Mouse (Mus musculus): ENCODE results near the gene Hmox2. TPM values are rescaled to one million over a fixed set of nuclear protein-coding genes. Genes with fewer than 3 reads are reported as not detected.

Hmox2 gene
- 58.7 and 65.2 TPM in 2 replicates for polyA plus RNA-seq (2015; fragmentation: Nextera tagmentation; extraction: Ambion mirVana)

DNA sequence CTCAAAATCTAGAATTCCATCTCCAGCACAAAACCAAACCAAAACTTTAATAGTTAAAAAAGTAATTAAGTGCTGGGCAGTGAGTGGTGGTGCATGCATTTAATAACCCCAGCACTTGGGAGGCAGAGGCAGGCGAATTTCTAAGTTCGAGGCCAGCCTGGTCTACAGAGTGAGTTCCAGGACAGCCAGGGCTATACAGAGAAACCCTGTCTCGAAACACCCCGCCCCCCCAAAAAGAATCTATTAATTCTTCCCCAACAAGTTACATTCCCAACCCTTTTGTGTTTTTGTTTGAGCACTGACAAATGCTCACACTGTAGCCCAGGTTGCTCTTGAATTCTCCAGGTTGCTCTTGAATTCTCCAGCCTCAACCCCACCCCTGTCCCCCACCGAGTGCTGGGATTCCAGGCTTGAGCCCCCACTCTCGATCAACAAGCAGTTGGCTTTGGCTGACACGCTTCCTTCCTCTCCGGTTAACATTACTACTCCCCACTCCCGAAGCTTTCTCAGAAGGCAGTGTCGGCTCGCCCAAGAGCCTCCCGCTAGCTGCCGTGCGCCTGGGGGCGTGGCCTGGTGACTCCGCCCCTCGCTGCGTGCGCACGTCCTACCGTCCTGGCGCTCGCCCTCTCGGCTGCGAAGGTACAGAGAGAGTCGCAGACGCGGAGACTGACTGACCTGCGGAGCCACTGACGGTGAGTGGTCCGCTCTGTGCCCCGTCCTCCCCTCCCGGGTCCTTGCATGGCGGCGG is at the start of gene Hmox2:
Gene Hmox2, plus strand, starts transcription at position 582 of the 748 bp plus-strand sequence.

DNA sequence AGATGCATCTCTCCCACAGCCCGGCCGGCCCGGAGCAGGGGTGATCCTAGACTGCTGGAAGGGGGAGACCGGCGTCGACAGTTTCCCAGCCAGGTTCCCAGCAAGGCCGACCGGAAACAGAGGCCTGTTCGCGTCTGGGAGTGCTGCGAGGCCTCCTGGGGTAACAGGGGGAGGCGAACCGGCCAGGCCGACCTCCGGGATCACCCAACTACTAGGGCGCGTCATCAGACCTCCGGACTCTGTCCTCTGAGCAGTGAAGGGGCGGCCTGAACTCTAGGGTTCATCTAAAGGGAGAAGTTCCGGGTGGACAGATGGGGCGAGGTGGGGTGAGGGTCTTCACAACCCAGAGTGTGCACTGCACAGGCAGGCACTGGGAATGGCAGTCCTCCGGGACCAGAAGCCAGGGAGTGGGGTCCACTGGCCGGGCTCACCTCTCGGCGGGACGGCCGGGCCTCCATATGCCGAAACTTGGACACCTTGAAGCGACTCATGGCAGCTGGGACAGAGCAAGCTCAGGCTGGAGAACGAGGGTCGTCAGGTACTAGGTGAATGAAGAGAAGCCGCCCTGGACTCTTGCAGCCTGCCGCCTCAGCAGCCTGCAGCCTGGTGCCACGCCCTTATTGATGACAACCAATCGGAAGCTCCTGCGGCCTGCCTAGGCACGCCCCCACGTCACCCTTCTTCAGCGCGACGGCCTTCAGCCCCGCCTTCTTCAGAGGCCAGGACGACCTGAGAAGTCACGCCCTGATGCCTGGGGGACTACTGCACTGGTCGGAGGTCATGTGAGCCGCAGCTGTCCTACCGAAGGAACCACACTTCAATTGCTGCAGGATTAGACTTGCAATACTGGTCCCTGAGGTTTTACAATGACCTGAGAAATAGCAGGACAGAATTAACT is 46.8 kb upstream of the Hmox2 start, which contains the start of gene Coro7:
Gene Coro7, minus strand, starts transcription at position 657 of the 898 bp plus-strand sequence.

DNA sequence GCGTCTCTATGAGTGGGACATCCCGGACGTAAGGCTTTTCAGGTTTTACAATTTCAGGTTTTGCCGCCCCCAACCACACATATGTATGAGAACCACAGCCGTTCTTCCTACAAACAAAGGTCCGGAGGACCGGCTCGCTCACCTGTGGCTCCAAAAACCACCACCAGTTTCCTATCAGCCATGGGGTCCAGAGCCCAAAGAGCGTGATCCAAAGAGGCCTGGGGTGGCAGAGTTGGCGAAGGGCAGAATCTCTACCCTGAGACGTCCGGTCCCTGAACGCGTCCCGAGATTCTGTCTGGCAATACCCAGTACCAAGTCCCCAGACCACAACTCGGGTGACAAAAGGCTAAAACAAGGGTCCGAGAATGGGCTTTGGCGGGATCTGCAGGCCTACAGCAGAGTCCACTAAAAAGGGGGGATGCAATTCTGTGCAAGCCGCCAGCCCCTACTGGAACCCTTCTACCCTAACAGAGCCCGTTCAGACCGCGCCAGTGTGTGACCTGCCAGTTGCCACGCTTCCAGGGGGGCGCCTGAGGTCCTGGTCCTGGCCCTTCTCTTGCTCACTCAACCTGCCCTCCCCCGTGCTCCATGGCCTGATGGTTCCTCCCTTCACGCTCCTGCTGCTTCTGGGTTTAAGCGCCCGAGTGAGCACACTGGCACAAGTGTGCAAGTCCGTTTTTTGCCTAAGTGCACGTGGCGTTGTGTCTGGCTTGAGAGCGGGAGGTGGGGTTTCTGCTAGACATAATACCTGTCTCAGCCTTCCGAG is 7.2 kb upstream of the Hmox2 start, which contains the start of gene Nmral1:
Gene Nmral1, minus strand, starts transcription at position 604 of the 766 bp plus-strand sequence.

DNA sequence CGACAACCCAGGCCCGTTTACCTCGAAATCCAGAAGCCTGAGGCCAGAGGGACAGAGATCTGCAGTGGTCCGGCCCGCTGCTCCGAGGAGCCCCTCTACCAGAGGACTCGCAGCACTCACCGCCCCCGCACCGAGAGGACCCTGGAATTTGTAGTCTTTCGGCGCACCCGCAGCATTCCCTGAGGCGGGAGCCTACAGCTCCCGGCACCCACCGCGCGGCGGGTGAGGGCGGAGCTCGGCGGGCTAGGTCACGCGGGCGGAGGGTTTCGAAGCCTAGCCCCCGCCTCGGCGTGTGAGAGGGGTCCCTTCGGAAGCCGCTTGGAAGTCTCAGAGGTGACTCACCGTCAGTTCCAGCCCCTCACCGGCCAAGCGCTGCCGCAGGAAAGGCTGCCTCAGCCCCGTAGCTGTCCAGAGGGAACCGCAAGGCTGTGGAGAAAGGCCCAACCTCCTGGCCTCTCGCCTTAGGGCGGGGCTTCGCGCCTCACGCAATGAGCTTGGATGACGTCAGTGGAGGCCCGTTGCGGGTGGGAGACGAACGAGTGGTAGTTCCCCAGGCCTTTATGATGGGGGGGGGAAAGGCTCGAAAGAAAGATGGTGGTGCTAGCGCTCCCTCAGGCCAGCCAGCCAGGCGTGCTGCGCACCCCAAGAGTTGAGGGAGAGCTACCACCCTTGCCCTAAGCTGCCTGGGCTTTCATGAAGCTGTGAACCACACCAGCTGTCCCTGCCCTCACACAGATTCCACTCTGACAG is 63.8 kb downstream of the Hmox2 start, which contains the start of gene Cdip1:
Gene Cdip1, minus strand, starts transcription at position 483 of the 750 bp plus-strand sequence.

Other genes with a start within 250 kb of the Hmox2 start
- 432 and 507 TPM in 2 replicates for gene Srl, start 184.5 kb upstream of the Hmox2 start, polyA plus RNA-seq (2015; fragmentation: Nextera tagmentation; extraction: Ambion mirVana)
- gene Tfap4, start 166.5 kb upstream of the Hmox2 start, polyA plus RNA-seq (2015; fragmentation: Nextera tagmentation; extraction: Ambion mirVana): 7.8 and 8.1 TPM in 2 replicates
- gene Glis2, start 131.6 kb upstream of the Hmox2 start, polyA plus RNA-seq (2015; fragmentation: Nextera tagmentation; extraction: Ambion mirVana): 12.3 and 14.4 TPM in 2 replicates
- 110 and 139 TPM in 2 replicates for gene Pam16, start 101.4 kb upstream of the Hmox2 start, polyA plus RNA-seq (2015; fragmentation: Nextera tagmentation; extraction: Ambion mirVana)
- 5.5 and 7.0 TPM in 2 replicates for gene Vasn, start 86.4 kb upstream of the Hmox2 start, polyA plus RNA-seq (2015; fragmentation: Nextera tagmentation; extraction: Ambion mirVana)
- gene Dnaja3, start 86.4 kb upstream of the Hmox2 start, polyA plus RNA-seq (2015; fragmentation: Nextera tagmentation; extraction: Ambion mirVana): 92.8 and 95.1 TPM in 2 replicates
- gene Coro7, start 46.6 kb upstream of the Hmox2 start, polyA plus RNA-seq (2015; fragmentation: Nextera tagmentation; extraction: Ambion mirVana): 6.4 and 9.4 TPM in 2 replicates
- 9.6 and 11.7 TPM in 2 replicates for gene Nmral1, start 7.0 kb upstream of the Hmox2 start, polyA plus RNA-seq (2015; fragmentation: Nextera tagmentation; extraction: Ambion mirVana)
- gene Cdip1, start 63.9 kb downstream of the Hmox2 start, polyA plus RNA-seq (2015; fragmentation: Nextera tagmentation; extraction: Ambion mirVana): 121 and 134 TPM in 2 replicates
- 0.12 and 0.14 TPM in 2 replicates for gene 4930562C15Rik, start 109.1 kb downstream of the Hmox2 start, polyA plus RNA-seq (2015; fragmentation: Nextera tagmentation; extraction: Ambion mirVana)
- gene Ubald1, start 154.0 kb downstream of the Hmox2 start, polyA plus RNA-seq (2015; fragmentation: Nextera tagmentation; extraction: Ambion mirVana): 34.4 and 37.2 TPM in 2 replicates
- gene Mgrn1, start 159.9 kb downstream of the Hmox2 start, polyA plus RNA-seq (2015; fragmentation: Nextera tagmentation; extraction: Ambion mirVana): 61.0 and 64.5 TPM in 2 replicates
- gene Nudt16l1, start 212.4 kb downstream of the Hmox2 start, polyA plus RNA-seq (2015; fragmentation: Nextera tagmentation; extraction: Ambion mirVana): 82.1 and 91.1 TPM in 2 replicates
- 20.7 and 21.9 TPM in 2 replicates for gene Anks3, start 237.8 kb downstream of the Hmox2 start, polyA plus RNA-seq (2015; fragmentation: Nextera tagmentation; extraction: Ambion mirVana)

Data from skeletal muscle tissue, postnatal 0 days (tissue).